Mouse (Mus musculus): Measurements from ENCODE around the gene Gstm1. TPM values are rescaled to one million over a fixed set of nuclear protein-coding genes. Genes with fewer than 3 reads are reported as not detected.

Gene Gstm1
- total and polyA plus RNA-seq, 3 experiments, result 0.31 to 6.7 TPM; not detected in 1

GRCm38 (mm10) chr3:108013331-108013871 lies 4.4 kb downstream of the Gstm1 start:
- no peak overlapping the region for H3K9ac ChIP-seq (ENCODE audit: control insufficient read depth, low read depth, low read length, poor library complexity, severe bottlenecking)
- no peaks in the 10 kb centered on the region for H3K9me3 ChIP-seq (replicated peaks; ENCODE audit: insufficient read depth, low read length)
- peaks cover 0 to 15% of the 10 kb centered on the region in 2 experiments; a peak in 2 of 4 replicates for H3K4me1 ChIP-seq (ENCODE audit: control insufficient read depth in 1 of 2, insufficient read depth in 2 of 2, low read length in 2 of 2)
- no peak overlapping the region for H3K4me3 ChIP-seq (ENCODE audit: control insufficient read depth in 1 of 2, insufficient read depth in 1 of 2, low read depth in 2 of 2, low read length in 2 of 2)
- no peak overlapping the region; the same call in 1 of the 2 replicates for H3K27ac ChIP-seq (ENCODE audit: control insufficient read depth, low read depth, low read length)
- H3K36me3 ChIP-seq (ENCODE audit: control insufficient read depth in 1 of 2, insufficient read depth in 2 of 2, low read length in 2 of 2), result peaks cover 0 to 3% of the 10 kb centered on the region in 2 experiments; a peak in 1 of 4 replicates
- H3K79me2 ChIP-seq (ENCODE audit: control insufficient read depth, insufficient read depth, low read length, poor library complexity), result no peaks in the 10 kb centered on the region
- no peaks in the 10 kb centered on the region for H3K27me3 ChIP-seq (ENCODE audit: control insufficient read depth in 1 of 2, insufficient read depth in 2 of 2, low read length in 2 of 2)
- peak; percentile 85 for DNase-seq (ENCODE audit: low read depth, low spot score)
- TF ChIP-seq MAFK (IDR thresholded peaks at IDR 0.05; ENCODE audit: borderline replicate concordance, low read depth, low read length), result peak; percentile 59; the same call in 1 of the 2 replicates
- TF ChIP-seq JUND (IDR thresholded peaks at IDR 0.05; ENCODE audit: low read depth, low read length), result no peak
- TF ChIP-seq CHD1 (IDR thresholded peaks at IDR 0.05; ENCODE audit: low read depth, low read length), result no peak
- no peak for TF ChIP-seq SMC3 (IDR thresholded peaks at IDR 0.05; ENCODE audit: low read depth, low read length)
- 0 out of 2 replicates have a peak, but pooled peaks have one; percentile 9 for TF ChIP-seq GATA1 (IDR thresholded peaks at IDR 0.05; ENCODE audit: low read depth, low read length)
- TF ChIP-seq ZNF384 (IDR thresholded peaks at IDR 0.05; ENCODE audit: low read depth, low read length), result no peak
- TF ChIP-seq TCF12 (IDR thresholded peaks at IDR 0.05; ENCODE audit: low read depth, low read length), result no peak
- no peak for TF ChIP-seq NELFE (IDR thresholded peaks at IDR 0.05; ENCODE audit: low read depth, low read length)
- TF ChIP-seq KAT2A (conservative IDR thresholded peaks at IDR 0.05; ENCODE audit: low read depth, low read length), result no peak
- no peak for TF ChIP-seq BHLHE40 (IDR thresholded peaks at IDR 0.05; ENCODE audit: borderline replicate concordance, low read depth, low read length)
- no peak for TF ChIP-seq MYB (IDR thresholded peaks at IDR 0.05; ENCODE audit: low read depth, low read length)
- TF ChIP-seq UBTF (IDR thresholded peaks at IDR 0.05; ENCODE audit: borderline replicate concordance, insufficient read depth, low read depth, low read length), result no peak
- no peak for TF ChIP-seq ZC3H11A (IDR thresholded peaks at IDR 0.05; ENCODE audit: low read depth, low read length)
- TF ChIP-seq RAD21 (IDR thresholded peaks at IDR 0.05; ENCODE audit: low read depth, low read length), result no peak
- no peak for TF ChIP-seq ZKSCAN1 (IDR thresholded peaks at IDR 0.05; ENCODE audit: low read depth, low read length)
- TF ChIP-seq POLR2AphosphoS2 (IDR thresholded peaks at IDR 0.05; ENCODE audit: low read length), result no peak
- no peak for TF ChIP-seq CHD2 (IDR thresholded peaks at IDR 0.05; ENCODE audit: low read length)
- peak; percentile 75 for TF ChIP-seq RCOR1 (IDR thresholded peaks at IDR 0.05; ENCODE audit: low read depth, low read length)
- TF ChIP-seq USF1 (IDR thresholded peaks at IDR 0.05; ENCODE audit: low read depth, low read length), result no peak
- no peak for TF ChIP-seq MXI1 (IDR thresholded peaks at IDR 0.05; ENCODE audit: low read depth, low read length)
- TF ChIP-seq ETS1 (IDR thresholded peaks at IDR 0.05; ENCODE audit: low read depth, low read length), result peak; percentile 24; the same call in 1 of the 2 replicates
- TF ChIP-seq MYC (IDR thresholded peaks at IDR 0.05; ENCODE audit: low read depth, low read length), result peak; percentile 68; the same call in 1 of the 2 replicates
- no peak for TF ChIP-seq CTCF (IDR thresholded peaks at IDR 0.05 in 2 of 3, conservative IDR thresholded peaks at IDR 0.05 in 1 of 3; ENCODE audit: control insufficient read depth in 1 of 3, insufficient read depth in 1 of 3, low read depth in 2 of 3, low read length in 3 of 3, poor library complexity in 1 of 3, severe bottlenecking in 1 of 3)
- peak; percentile 87 for TF ChIP-seq GABPA (IDR thresholded peaks at IDR 0.05; ENCODE audit: low read depth, low read length)
- TF ChIP-seq ZMIZ1 (IDR thresholded peaks at IDR 0.05; ENCODE audit: low read depth, low read length), result no peak
- no peak for TF ChIP-seq MAX (IDR thresholded peaks at IDR 0.05; ENCODE audit: low read length)
- no peak for TF ChIP-seq USF2 (IDR thresholded peaks at IDR 0.05; ENCODE audit: borderline replicate concordance in 1 of 2, insufficient read depth in 1 of 2, low read depth in 1 of 2, low read length in 2 of 2)
- TF ChIP-seq POLR2A (IDR thresholded peaks at IDR 0.05; ENCODE audit: control insufficient read depth in 1 of 2, insufficient read depth in 1 of 2, low read depth in 1 of 2, low read length in 2 of 2, poor library complexity in 1 of 2), result no peak
- TF ChIP-seq SIN3A (IDR thresholded peaks at IDR 0.05; ENCODE audit: low read length), result peak; percentile 55; the same call in 1 of the 2 replicates
- TF ChIP-seq NRF1 (IDR thresholded peaks at IDR 0.05; ENCODE audit: insufficient read depth, low read depth, low read length, poor library complexity, severe bottlenecking), result no peak
- TF ChIP-seq TAL1 (IDR thresholded peaks at IDR 0.05; ENCODE audit: low read length), result no peak
- TF ChIP-seq POLR2AphosphoS5 (IDR thresholded peaks at IDR 0.05; ENCODE audit: borderline replicate concordance, low read depth, low read length), result no peak
- peak in 1 of 2 experiments; percentile 40; a peak in 1 of 4 replicates for TF ChIP-seq EP300 (IDR thresholded peaks at IDR 0.05; ENCODE audit: low read depth in 1 of 2, low read length in 2 of 2)
- no peak for TF ChIP-seq ELF1 (IDR thresholded peaks at IDR 0.05; ENCODE audit: low read depth, low read length)
- no peak for TF ChIP-seq TBP (IDR thresholded peaks at IDR 0.05; ENCODE audit: low read depth, low read length)
- no peak for TF ChIP-seq E2F4 (IDR thresholded peaks at IDR 0.05; ENCODE audit: borderline replicate concordance, low read depth, low read length)
- TF ChIP-seq HCFC1 (IDR thresholded peaks at IDR 0.05; ENCODE audit: low read depth, low read length), result no peak
- TF ChIP-seq MAZ (IDR thresholded peaks at IDR 0.05; ENCODE audit: low read depth, low read length), result no peak

Measured in MEL (cell line).